Mouse (Mus musculus) frontal cortex, postnatal 10 days (tissue): ENCODE data around the gene Gm20388.
"Not testable (repeated sequence)": the region's sequence is repeated elsewhere in the genome, so short reads cannot be mapped to it uniquely, and the experiment has no call there.

Source experiments
- DNase-seq, 2 experiments: peaks; one replicate each; pipeline ENCODE4 v3.0.0; 2022; ENCODE audit warnings: low spot score in 2 of 2, mixed read lengths in 1 of 2

The Gm20388 gene

GRCm38 (mm10) chr8:123157888-123158465, 3247.3 kb downstream of the Gm20388 start, which contains the start of gene Sult5a1:
Sult5a1 (minus strand) TSS chr8:123158315.
- DNase-seq: no peak

- no peak for DNase-seq
Observed at GRCm38 (mm10) chr8:123181391-123181790, 3270.8 kb downstream of the Gm20388 start.

- no peak for DNase-seq
Observed at GRCm38 (mm10) chr8:123185566-123186409, 3275.1 kb downstream of the Gm20388 start, which contains the start of gene Dpep1. Dpep1 (plus strand) TSS chr8:123186242.

- DNase-seq: no peak
Observed at GRCm38 (mm10) chr8:123188006-123188405, 3277.4 kb downstream of the Gm20388 start.

GRCm38 (mm10) chr8:123188841-123189240, 3278.2 kb downstream of the Gm20388 start:
- no peak for DNase-seq

- peak; percentile 64 to 72 for DNase-seq
Observed at GRCm38 (mm10) chr8:123190678-123191077, 3280.0 kb downstream of the Gm20388 start.

- no peak for DNase-seq
Observed at GRCm38 (mm10) chr8:123191908-123192307, 3281.3 kb downstream of the Gm20388 start.

- DNase-seq: no peak
Observed at GRCm38 (mm10) chr8:123193771-123194170, 3283.1 kb downstream of the Gm20388 start.

GRCm38 (mm10) chr8:123197016-123197415, 3286.4 kb downstream of the Gm20388 start:
- DNase-seq: not testable (repeated sequence)

GRCm38 (mm10) chr8:123199864-123200263, 3289.2 kb downstream of the Gm20388 start:
- DNase-seq: no peak

GRCm38 (mm10) chr8:123202288-123202687, 3291.6 kb downstream of the Gm20388 start:
- peak in 1 of 2 experiments; percentile 67 for DNase-seq

GRCm38 (mm10) chr8:123203571-123203970, 3292.9 kb downstream of the Gm20388 start:
- no peak for DNase-seq

GRCm38 (mm10) chr8:123211876-123212275, 3301.2 kb downstream of the Gm20388 start:
- no peak for DNase-seq

- peak; percentile 88 for DNase-seq
Observed at GRCm38 (mm10) chr8:123212321-123213117, 3301.9 kb downstream of the Gm20388 start, which contains the start of the genes Chmp1a and Spata33. Chmp1a (minus strand) TSS chr8:123212763. Spata33 (plus strand) TSS chr8:123212832.

- no peak for DNase-seq
Observed at GRCm38 (mm10) chr8:123213118-123213772, 3302.6 kb downstream of the Gm20388 start.

GRCm38 (mm10) chr8:123215430-123215829, 3304.8 kb downstream of the Gm20388 start:
- no peak for DNase-seq

- no peak for DNase-seq
Observed at GRCm38 (mm10) chr8:123220917-123221316, 3310.3 kb downstream of the Gm20388 start.

GRCm38 (mm10) chr8:123224278-123225266, 3313.9 kb downstream of the Gm20388 start, which contains the start of gene Cdk10:
Cdk10 (plus strand) TSS chr8:123224842.
- DNase-seq: peak; percentile 79 to 89

GRCm38 (mm10) chr8:123228416-123228815, 3317.8 kb downstream of the Gm20388 start:
- DNase-seq: no peak

GRCm38 (mm10) chr8:123230326-123230725, 3319.7 kb downstream of the Gm20388 start:
- DNase-seq: not testable (repeated sequence)
